Mouse (Mus musculus) retina, adult 2 months (tissue): ENCODE results near the gene Fam174b.

Experiments
- DNase-seq: peaks from one replicate; pipeline ENCODE4 v3.0.0-alpha.2; 2012; ENCODE audit warnings: low read depth, low spot score

Gene Fam174b

GRCm38 (mm10) chr7:73740111-73741035 lies at the start of gene Fam174b:
Gene Fam174b, plus strand, starts transcription at chr7:73740302.
- DNase-seq: no peak

GRCm38 (mm10) chr7:73697092-73697491 lies 43.0 kb upstream of the Fam174b start:
- DNase-seq: no peak

- DNase-seq: no peak
Measured at GRCm38 (mm10) chr7:73704305-73704704, 35.8 kb upstream of the Fam174b start.

GRCm38 (mm10) chr7:73713506-73713905 lies 26.6 kb upstream of the Fam174b start:
- no peak for DNase-seq

- DNase-seq: no peak
Measured at GRCm38 (mm10) chr7:73715928-73716749, 24.0 kb upstream of the Fam174b start.

GRCm38 (mm10) chr7:73716841-73717240 lies 23.3 kb upstream of the Fam174b start:
- DNase-seq: no peak

GRCm38 (mm10) chr7:73718031-73718430 lies 22.1 kb upstream of the Fam174b start:
- DNase-seq: no peak

GRCm38 (mm10) chr7:73718497-73719007 lies 21.6 kb upstream of the Fam174b start:
- DNase-seq: no peak

- no peak for DNase-seq
Measured at GRCm38 (mm10) chr7:73721046-73721445, 19.1 kb upstream of the Fam174b start.

- no peak for DNase-seq
Measured at GRCm38 (mm10) chr7:73721764-73722163, 18.3 kb upstream of the Fam174b start.

- DNase-seq: no peak
Measured at GRCm38 (mm10) chr7:73729913-73730312, 10.2 kb upstream of the Fam174b start.

- DNase-seq: no peak
Measured at GRCm38 (mm10) chr7:73730430-73731022, 9.6 kb upstream of the Fam174b start.

GRCm38 (mm10) chr7:73736046-73736445 lies 4.1 kb upstream of the Fam174b start:
- no peak for DNase-seq

GRCm38 (mm10) chr7:73741392-73741791 lies 1.3 kb downstream of the Fam174b start:
- no peak for DNase-seq

- DNase-seq: no peak
Measured at GRCm38 (mm10) chr7:73741841-73742240, 1.7 kb downstream of the Fam174b start.

GRCm38 (mm10) chr7:73743144-73743543 lies 3.0 kb downstream of the Fam174b start:
- no peak for DNase-seq

- no peak for DNase-seq
Measured at GRCm38 (mm10) chr7:73743831-73744370, 3.8 kb downstream of the Fam174b start.

GRCm38 (mm10) chr7:73745903-73746302 lies 5.8 kb downstream of the Fam174b start:
- DNase-seq: no peak

- DNase-seq: no peak
Measured at GRCm38 (mm10) chr7:73746836-73747235, 6.7 kb downstream of the Fam174b start.

GRCm38 (mm10) chr7:73747531-73747930 lies 7.4 kb downstream of the Fam174b start:
- DNase-seq: no peak

- DNase-seq: no peak
Measured at GRCm38 (mm10) chr7:73748437-73749108, 8.5 kb downstream of the Fam174b start.
